Mouse (Mus musculus) activated CD4-positive, CD25-positive, alpha-beta regulatory T cell (primary cell): ENCODE measurements around the gene Krtap4-6. TPM values are rescaled to one million over a fixed set of nuclear protein-coding genes. Genes with fewer than 3 reads are reported as not detected.

Experiments used
- polyA plus RNA-seq, 2 experiments: library from polyadenylated mRNA; unstranded; fragments of 100-300 nt; shearing (Covaris generic); gene quantifications; one replicate each; pipeline ENCODE4 v1.2.1; 2017

Krtap4-6 gene
- polyA plus RNA-seq = not detected

GRCm38 (mm10) chr11:99665860-99666259, at the start of gene Krtap4-6:
Krtap4-6 (minus strand) TSS chr11:99665960.

GRCm38 (mm10) chr11:99690463-99690862, 24.7 kb upstream of the Krtap4-6 start, which contains the start of gene Gm14190:
Gm14190 (minus strand) TSS chr11:99690740.

GRCm38 (mm10) chr11:99658467-99659010, 7.2 kb downstream of the Krtap4-6 start, which contains the start of gene Gm11563:
Gm11563 (minus strand) TSS chr11:99658960.

GRCm38 (mm10) chr11:99650136-99650535, 15.6 kb downstream of the Krtap4-6 start, which contains the start of gene Gm11555:
Gm11555 (minus strand) TSS chr11:99650236.

GRCm38 (mm10) chr11:99643635-99644139, 22.1 kb downstream of the Krtap4-6 start, which contains the start of gene Krtap4-7:
Krtap4-7 (minus strand) TSS chr11:99644089.

GRCm38 (mm10) chr11:99634653-99635134, 31.1 kb downstream of the Krtap4-6 start, which contains the start of gene Krtap4-2:
Krtap4-2 (minus strand) TSS chr11:99635084.

GRCm38 (mm10) chr11:99628138-99628537, 37.6 kb downstream of the Krtap4-6 start, which contains the start of gene Krtap4-1:
Krtap4-1 (minus strand) TSS chr11:99628238.

GRCm38 (mm10) chr11:99620335-99620734, 45.4 kb downstream of the Krtap4-6 start, which contains the start of gene Gm11562:
Gm11562 (minus strand) TSS chr11:99620435.

Other genes starting within 250 kb of the Krtap4-6 start
- under 1 TPM in 1 of 2 experiments, not detected in 1; 0.11 TPM for gene Krt12, start 243.7 kb downstream of the Krtap4-6 start, polyA plus RNA-seq
- not detected for gene Krt20, start 227.8 kb downstream of the Krtap4-6 start, polyA plus RNA-seq
- gene Krt23, start 172.8 kb downstream of the Krtap4-6 start, polyA plus RNA-seq = not detected
- under 1 TPM in 1 of 2 experiments, not detected in 1; 0.36 TPM for gene Krt39, start 144.6 kb downstream of the Krtap4-6 start, polyA plus RNA-seq
- gene Krt40, start 122.8 kb downstream of the Krtap4-6 start, polyA plus RNA-seq = under 1 TPM in 1 of 2 experiments, not detected in 1; 0.38 TPM
- gene Krtap3-3, start 115.1 kb downstream of the Krtap4-6 start, polyA plus RNA-seq = not detected
- gene Krtap3-2, start 109.1 kb downstream of the Krtap4-6 start, polyA plus RNA-seq = not detected
- 1 to 10 TPM in 1 of 2 experiments, not detected in 1; 1.1 TPM for gene Gm11939, start 106.5 kb downstream of the Krtap4-6 start, polyA plus RNA-seq
- gene Krtap3-1, start 99.3 kb downstream of the Krtap4-6 start, polyA plus RNA-seq = not detected
- gene Krtap1-5, start 84.9 kb downstream of the Krtap4-6 start, polyA plus RNA-seq = not detected
- not detected for gene Krtap1-4, start 82.3 kb downstream of the Krtap4-6 start, polyA plus RNA-seq
- gene Krtap1-3, start 74.6 kb downstream of the Krtap4-6 start, polyA plus RNA-seq = under 1 TPM in 1 of 2 experiments, not detected in 1; 0.27 TPM
- gene Krtap9-3, start 67.9 kb downstream of the Krtap4-6 start, polyA plus RNA-seq = not detected
- not detected for gene Gm11938, start 62.7 kb downstream of the Krtap4-6 start, polyA plus RNA-seq
- not detected for gene Gm11937, start 55.8 kb downstream of the Krtap4-6 start, polyA plus RNA-seq
- gene Krtap2-4, start 51.1 kb downstream of the Krtap4-6 start, polyA plus RNA-seq = not detected
- not detected for gene Gm11562, start 45.5 kb downstream of the Krtap4-6 start, polyA plus RNA-seq
- not detected for gene Krtap4-1, start 37.7 kb downstream of the Krtap4-6 start, polyA plus RNA-seq
- gene Krtap4-2, start 30.9 kb downstream of the Krtap4-6 start, polyA plus RNA-seq = not detected
- not detected for gene Krtap4-7, start 21.9 kb downstream of the Krtap4-6 start, polyA plus RNA-seq
- not detected for gene Gm11555, start 15.7 kb downstream of the Krtap4-6 start, polyA plus RNA-seq
- not detected for gene Gm11563, start 7.0 kb downstream of the Krtap4-6 start, polyA plus RNA-seq
- not detected for gene Gm14190, start 24.8 kb upstream of the Krtap4-6 start, polyA plus RNA-seq
- not detected for gene Gm14180, start 68.3 kb upstream of the Krtap4-6 start, polyA plus RNA-seq
- under 1 TPM in 1 of 2 experiments, not detected in 1; 0.32 TPM for gene Gm11595, start 107.0 kb upstream of the Krtap4-6 start, polyA plus RNA-seq
- gene Krtap4-8, start 114.7 kb upstream of the Krtap4-6 start, polyA plus RNA-seq = not detected
- not detected for gene Krtap4-9, start 119.2 kb upstream of the Krtap4-6 start, polyA plus RNA-seq
- gene Gm11596, start 127.5 kb upstream of the Krtap4-6 start, polyA plus RNA-seq = not detected
- not detected for gene Gm11569, start 133.0 kb upstream of the Krtap4-6 start, polyA plus RNA-seq
- gene Gm11554, start 138.5 kb upstream of the Krtap4-6 start, polyA plus RNA-seq = not detected
- not detected for gene Krtap4-13, start 143.9 kb upstream of the Krtap4-6 start, polyA plus RNA-seq
- not detected for gene Gm11564, start 149.7 kb upstream of the Krtap4-6 start, polyA plus RNA-seq
- not detected for gene 2300003K06Rik, start 172.1 kb upstream of the Krtap4-6 start, polyA plus RNA-seq
- gene Krtap4-16, start 185.6 kb upstream of the Krtap4-6 start, polyA plus RNA-seq = not detected
- gene Gm11568, start 192.0 kb upstream of the Krtap4-6 start, polyA plus RNA-seq = under 1 TPM in 1 of 2 experiments, not detected in 1; 0.55 TPM
- not detected for gene Gm11559, start 198.5 kb upstream of the Krtap4-6 start, polyA plus RNA-seq
- not detected for gene Krtap9-1, start 207.4 kb upstream of the Krtap4-6 start, polyA plus RNA-seq
- gene Gm11567, start 213.2 kb upstream of the Krtap4-6 start, polyA plus RNA-seq = not detected
- gene Krtap31-1, start 242.0 kb upstream of the Krtap4-6 start, polyA plus RNA-seq = not detected
- gene Gm11565, start 248.8 kb upstream of the Krtap4-6 start, polyA plus RNA-seq = not detected